ENCODE assay signal across 11 mouse cellular contexts in genomic region chr5:101659411-101659971, GRCm38 (mm10). TPM values are rescaled to one million over a fixed set of nuclear protein-coding genes. Genes with fewer than 3 reads are reported as not detected.
A peak's percentile ranks its signal among the peaks of the same experiment; 100 is the strongest.
DNase-seq lines count a peak whose midpoint lies in the region; ATAC-seq and TF ChIP-seq lines count a peak whose summit lies in the region.
"Had no signal": no experiment of that assay in that cellular context is flagged by ENCODE, and none has a peak within 500 bp of the region (broad histone marks: within the 10 kb centered on the region; RNA-seq: fewer than 3 reads in every experiment).

No protein-coding gene starts in this region.

- DNase-seq in kidney, postnatal 0 days (ENCODE audit: low spot score) = no peak
- DNase-seq in kidney, adult 9 months = no peak
- peak; percentile 85 for DNase-seq in embryo, embryonic 11 days
- no peak for DNase-seq in hindbrain, embryonic 14.5 days (ENCODE audit: low spot score)
- DNase-seq in right cerebral cortex, postnatal 36 days (ENCODE audit: low spot score in 2 of 2) = no peak
- DNase-seq in lung, postnatal 25 days (ENCODE audit: low spot score) = no peak
- DNase-seq in layer of hippocampus, adult 18-20 months (ENCODE audit: low spot score in 2 of 2) = no peak

- H3K27ac ChIP-seq in kidney, postnatal 0 days = no peak overlapping the region
- peak overlapping the region; percentile 29 for H3K27ac ChIP-seq in hindbrain, embryonic 14.5 days
- no peak overlapping the region for H3K27ac ChIP-seq in neural tube, embryonic 12.5 days
- H3K27ac ChIP-seq: macrophage had no signal

- no peak for TF ChIP-seq CTCF in kidney, postnatal 0 days (IDR thresholded peaks at IDR 0.05; ENCODE audit: low read depth)

- ATAC-seq in kidney, postnatal 0 days (replicated peaks; ENCODE audit: low FRiP score, low read depth) = no peak
- 0 out of 2 replicates have a peak, but pooled peaks have one; percentile 22 for ATAC-seq in hindbrain, embryonic 14.5 days (ENCODE audit: low FRiP score)
- no peak; the same call in 1 of the 2 replicates for ATAC-seq in neural tube, embryonic 12.5 days (ENCODE audit: low FRiP score, low read depth)

- H3K9me3 ChIP-seq in kidney, postnatal 0 days (replicated peaks; ENCODE audit: low read length) = no peaks in the 10 kb centered on the region
- no peaks in the 10 kb centered on the region for H3K9me3 ChIP-seq in hindbrain, embryonic 14.5 days (ENCODE audit: control insufficient read depth, low read length)
- H3K9me3 ChIP-seq in neural tube, embryonic 12.5 days = no peaks in the 10 kb centered on the region

- peaks cover 8% of the 10 kb centered on the region for H3K4me1 ChIP-seq in kidney, postnatal 0 days (replicated peaks; ENCODE audit: insufficient read depth, low read length)
- no peaks in the 10 kb centered on the region; the same call in 1 of the 2 replicates for H3K4me1 ChIP-seq in hindbrain, embryonic 14.5 days (replicated peaks; ENCODE audit: control insufficient read depth, insufficient read depth, low read length)
- H3K4me1 ChIP-seq in neural tube, embryonic 12.5 days = peaks cover 15% of the 10 kb centered on the region

- H3K27me3 ChIP-seq in kidney, postnatal 0 days (ENCODE audit: insufficient read depth, low read length) = peaks cover 82% of the 10 kb centered on the region
- peaks cover 91% of the 10 kb centered on the region for H3K27me3 ChIP-seq in hindbrain, embryonic 14.5 days (ENCODE audit: control insufficient read depth, insufficient read depth, low read length)
- peaks cover 92% of the 10 kb centered on the region for H3K27me3 ChIP-seq in neural tube, embryonic 12.5 days (replicated peaks)

- H3K9ac ChIP-seq in kidney, postnatal 0 days (ENCODE audit: low read depth, low read length) = no peak overlapping the region
- peak overlapping the region; percentile 44 for H3K9ac ChIP-seq in hindbrain, embryonic 14.5 days
- peak overlapping the region; percentile 26; the same call in 1 of the 2 replicates for H3K9ac ChIP-seq in neural tube, embryonic 12.5 days

- 2% methylated on average over 39 of the region's 39 CpGs for WGBS in kidney, postnatal 0 days
- WGBS in hindbrain, embryonic 14.5 days = 1% methylated on average over 39 of the region's 39 CpGs
- WGBS in neural tube, embryonic 12.5 days = under 1% methylated on average over 39 of the region's 39 CpGs

- H3K4me2 ChIP-seq in kidney, postnatal 0 days (ENCODE audit: low read length) = peak overlapping the region; percentile 21; the same call in 1 of the 2 replicates
- peak overlapping the region; percentile 32 for H3K4me2 ChIP-seq in hindbrain, embryonic 14.5 days (replicated peaks)
- peak overlapping the region; percentile 43 for H3K4me2 ChIP-seq in neural tube, embryonic 12.5 days (replicated peaks)

- H3K36me3 ChIP-seq in kidney, postnatal 0 days (ENCODE audit: insufficient read depth, low read length) = no peaks in the 10 kb centered on the region
- no peaks in the 10 kb centered on the region for H3K36me3 ChIP-seq in hindbrain, embryonic 14.5 days (replicated peaks; ENCODE audit: control insufficient read depth, insufficient read depth)
- no peaks in the 10 kb centered on the region for H3K36me3 ChIP-seq in neural tube, embryonic 12.5 days
- H3K36me3 ChIP-seq: G1E had no signal

- H3K4me3 ChIP-seq in kidney, postnatal 0 days (replicated peaks; ENCODE audit: low read depth, low read length) = no peak overlapping the region
- peak overlapping the region; percentile 18 for H3K4me3 ChIP-seq in hindbrain, embryonic 14.5 days (replicated peaks; ENCODE audit: low read length)
- H3K4me3 ChIP-seq in neural tube, embryonic 12.5 days = peak overlapping the region; percentile 24

RNA-seq across cellular contexts. Expression of gene Nkx6-1, which starts 5.3 kb away (rescaled TPM):
- polyA plus RNA-seq in kidney, postnatal 0 days (2015; fragmentation: Nextera tagmentation; extraction: Ambion mirVana) = 0.51 and 0.52 TPM in 2 replicates
- polyA plus RNA-seq in hindbrain, embryonic 14.5 days (2014; fragmentation: Nextera tagmentation; extraction: Ambion mirVana) = 8.0 and 8.9 TPM in 2 replicates
- 9.6 and 11.5 TPM in 2 replicates for polyA plus RNA-seq in neural tube, embryonic 12.5 days (2016; fragmentation: Nextera tagmentation; extraction: Ambion mirVana)
- under 1 TPM; 0.13 to 0.15 TPM for total RNA-seq in layer of hippocampus, adult 18-20 months (2021)
- polyA plus RNA-seq: G1E; macrophage; thymus, postnatal 0 days had no signal
